Mouse (Mus musculus) C2C12 (cell line): ENCODE measurements around the gene Fopnl. TPM values are rescaled to one million over a fixed set of nuclear protein-coding genes. Genes with fewer than 3 reads are reported as not detected.

ENCODE experiments used
- H3K27me3 ChIP-seq: one replicate; pipeline ENCODE4 v1.6.1; 2011; ENCODE audit not compliant: control insufficient read depth, insufficient read depth, insufficient read length
- H3K36me3 ChIP-seq: one replicate; pipeline ENCODE4 v1.6.1; 2011; ENCODE audit not compliant: control insufficient read depth, insufficient read depth
- H3K4me3 ChIP-seq: one replicate; pipeline ENCODE4 v1.5.1; 2011; ENCODE audit warnings: mild to moderate bottlenecking, control low read depth; ENCODE audit not compliant: poor library complexity, insufficient read depth, severe bottlenecking
- H3K79me2 ChIP-seq: one replicate; pipeline ENCODE4 v1.6.1; 2011; ENCODE audit not compliant: control insufficient read depth, insufficient read depth
- H3K79me3 ChIP-seq: one replicate; pipeline ENCODE4 v1.6.1; 2011; ENCODE audit warnings: low read depth, control low read depth
- H3ac ChIP-seq: one replicate; pipeline ENCODE3; 2011; ENCODE audit warnings: low read depth; ENCODE audit not compliant: control insufficient read depth, insufficient read length
- CEBPB ChIP-seq: IDR thresholded peaks from one replicate; pipeline ENCODE4 v1.6.1; 2011; ENCODE audit warnings: low read depth, mild to moderate bottlenecking, control low read depth, moderate library complexity
- CTCF ChIP-seq: IDR thresholded peaks from one replicate; pipeline ENCODE4 v1.5.1; 2011; ENCODE audit not compliant: control insufficient read depth, insufficient read depth, insufficient read length
- FOSL1 ChIP-seq: IDR thresholded peaks from one replicate; pipeline ENCODE4 v1.8.0; 2011; ENCODE audit warnings: mild to moderate bottlenecking, low read length; ENCODE audit not compliant: poor library complexity, insufficient read depth, severe bottlenecking
- MAX ChIP-seq: IDR thresholded peaks from one replicate; pipeline ENCODE4 v1.6.1; 2011; ENCODE audit warnings: mild to moderate bottlenecking, control low read depth
- MYOD1 ChIP-seq: IDR thresholded peaks from one replicate; pipeline ENCODE4 v1.6.1; 2011; ENCODE audit warnings: low read depth; ENCODE audit not compliant: control insufficient read depth, insufficient read length
- MYOG ChIP-seq: IDR thresholded peaks from one replicate; pipeline ENCODE4 v1.6.1; 2011; ENCODE audit not compliant: control insufficient read depth, insufficient read length; ENCODE audit errors: extremely low read depth
- USF1 ChIP-seq: IDR thresholded peaks from one replicate; pipeline ENCODE4 v1.6.1; 2011; ENCODE audit warnings: low read depth, mild to moderate bottlenecking, control low read depth, moderate library complexity
- polyA plus RNA-seq: library from polyadenylated mRNA; unstranded; fragments of >200 nt; fragmentation: generic; extraction: Trizol; gene quantifications from one replicate; pipeline ENCODE4 v1.2.1, GENCODE M21; 2012; ENCODE audit warnings: missing spikeins

Fopnl gene
- polyA plus RNA-seq, 1 experiment, result 34.2 TPM

DNA sequence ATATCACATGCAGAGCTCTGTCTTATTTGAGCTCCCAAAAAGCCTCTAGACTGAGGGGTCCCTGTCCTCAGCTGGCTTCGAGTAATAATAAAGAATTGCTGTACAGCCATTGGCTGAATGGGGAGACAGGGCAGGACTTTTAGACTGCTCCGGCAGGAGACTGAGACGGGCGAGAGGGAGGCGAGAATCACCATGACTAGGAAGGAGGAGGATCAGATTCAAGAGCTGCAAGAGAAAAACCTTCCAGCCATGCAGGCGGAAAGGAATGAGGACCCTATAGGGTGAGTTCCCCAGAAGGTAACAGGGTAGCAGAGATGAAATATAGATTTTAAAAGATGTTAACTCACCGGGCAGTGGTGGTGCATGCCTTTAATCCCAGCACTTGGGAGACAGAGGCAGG, 4.3 kb downstream of the Fopnl start:
- no peak overlapping the region for H3K4me3 ChIP-seq
- no peak overlapping the region for H3ac ChIP-seq
- no peaks in the 10 kb centered on the region for H3K27me3 ChIP-seq
- H3K79me2 ChIP-seq, result peaks cover 47% of the 10 kb centered on the region
- peaks cover 46% of the 10 kb centered on the region for H3K36me3 ChIP-seq
- H3K79me3 ChIP-seq, result peaks cover 36% of the 10 kb centered on the region
- TF ChIP-seq MYOG (no peak), FOSL1 (no peak), USF1 (no peak), MAX (no peak), CTCF (no peak), MYOD1 (no peak), CEBPB (no peak)

DNA sequence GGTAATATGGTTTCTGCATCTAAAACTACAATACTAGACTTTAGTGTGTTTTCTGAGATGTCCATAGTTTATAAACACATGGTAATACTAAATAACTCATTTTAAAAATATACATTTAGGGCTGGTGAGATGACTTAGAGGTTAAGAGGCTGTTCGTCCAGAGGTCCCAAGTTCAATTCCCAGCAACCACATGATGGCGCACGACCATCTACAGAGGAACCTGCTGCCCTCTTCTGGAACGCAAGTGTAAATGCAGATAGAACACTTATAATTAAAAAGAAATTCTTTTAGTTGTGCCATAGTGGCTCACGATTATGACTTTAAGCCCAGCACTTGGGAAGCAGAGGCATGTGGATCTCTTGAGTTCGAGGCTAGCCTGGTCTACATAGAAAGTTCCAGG, 5.8 kb downstream of the Fopnl start:
- H3K79me2 ChIP-seq, result peaks cover 42% of the 10 kb centered on the region
- no peak overlapping the region for H3ac ChIP-seq
- TF ChIP-seq CTCF (peak; percentile 74), CEBPB (no peak)
- H3K79me3 ChIP-seq, result peaks cover 29% of the 10 kb centered on the region
- no peaks in the 10 kb centered on the region for H3K27me3 ChIP-seq
- H3K4me3 ChIP-seq, result no peak overlapping the region
- peaks cover 56% of the 10 kb centered on the region for H3K36me3 ChIP-seq

DNA sequence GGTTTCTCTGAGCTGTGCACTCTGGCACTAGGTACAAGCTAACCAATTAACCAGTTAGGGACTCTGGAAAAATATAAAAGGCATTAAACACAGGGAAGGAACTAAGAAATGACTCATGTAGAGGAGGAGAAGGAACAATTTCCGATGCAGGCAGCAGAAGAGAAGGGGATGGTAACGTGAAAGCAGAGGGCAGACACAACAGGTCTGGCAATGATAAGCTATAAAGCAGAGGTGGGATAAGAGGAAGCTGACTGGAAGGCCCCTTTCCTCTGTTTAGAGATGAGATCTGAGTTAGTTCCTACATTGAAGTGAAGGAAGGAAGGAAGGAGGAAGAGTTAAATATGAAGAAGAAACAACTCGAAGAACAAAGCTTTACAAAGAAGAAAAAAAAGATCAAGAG, 7.4 kb downstream of the Fopnl start:
- TF ChIP-seq CEBPB (no peak), MYOD1 (no peak), CTCF (no peak), USF1 (no peak), MAX (no peak)
- no peak overlapping the region for H3K4me3 ChIP-seq
- H3K79me3 ChIP-seq, result peaks cover 15% of the 10 kb centered on the region
- peaks cover 59% of the 10 kb centered on the region for H3K36me3 ChIP-seq
- H3K79me2 ChIP-seq, result peaks cover 31% of the 10 kb centered on the region
- H3K27me3 ChIP-seq, result no peaks in the 10 kb centered on the region
- no peak overlapping the region for H3ac ChIP-seq

DNA sequence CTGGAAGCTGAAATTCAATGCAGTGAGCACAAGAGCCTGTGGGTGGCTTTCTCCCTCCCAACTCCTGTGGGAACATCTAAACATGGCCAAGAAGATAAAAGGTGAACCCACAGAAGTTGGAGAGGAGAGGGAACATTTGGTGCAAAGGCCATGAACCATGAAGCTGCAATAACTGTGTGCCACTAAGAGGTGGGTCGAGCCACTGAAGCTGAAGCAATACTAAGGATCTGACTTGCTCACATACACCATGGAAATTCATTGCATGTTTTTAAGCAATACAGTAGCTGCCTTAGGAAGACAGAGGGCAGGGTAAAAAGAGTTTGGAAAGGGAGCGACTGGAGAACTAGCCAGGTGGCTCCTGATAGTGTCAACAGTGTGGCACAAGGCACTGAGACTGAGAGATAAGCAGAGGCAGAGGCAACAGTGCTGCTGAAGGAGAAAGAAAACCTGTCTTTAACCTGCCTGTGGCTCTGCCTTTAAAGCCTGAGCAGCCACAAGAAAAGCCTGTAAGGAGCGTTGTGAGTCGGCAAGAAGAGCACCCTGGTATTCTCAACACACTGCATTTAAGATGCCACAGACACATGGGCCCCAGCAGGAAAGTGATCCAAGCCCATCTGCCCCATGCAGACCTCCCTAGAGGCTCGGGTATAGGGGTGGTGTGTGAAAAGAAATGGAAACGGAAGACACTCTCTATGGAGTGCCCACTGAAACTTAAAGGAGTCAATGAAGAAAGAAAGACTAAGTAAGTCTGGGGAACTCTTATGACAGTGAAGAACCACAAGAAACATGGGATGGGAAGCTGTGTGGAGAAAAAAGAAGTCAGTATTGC, 8.7 kb downstream of the Fopnl start:
- H3K79me3 ChIP-seq, result peaks cover 6% of the 10 kb centered on the region
- peaks cover 28% of the 10 kb centered on the region for H3K79me2 ChIP-seq
- peaks cover 62% of the 10 kb centered on the region for H3K36me3 ChIP-seq
- H3ac ChIP-seq, result no peak overlapping the region
- H3K4me3 ChIP-seq, result no peak overlapping the region
- no peaks in the 10 kb centered on the region for H3K27me3 ChIP-seq
- TF ChIP-seq MYOD1 (no peak), USF1 (no peak), FOSL1 (no peak), MYOG (no peak), MAX (no peak), CEBPB (no peak), CTCF (no peak)

DNA sequence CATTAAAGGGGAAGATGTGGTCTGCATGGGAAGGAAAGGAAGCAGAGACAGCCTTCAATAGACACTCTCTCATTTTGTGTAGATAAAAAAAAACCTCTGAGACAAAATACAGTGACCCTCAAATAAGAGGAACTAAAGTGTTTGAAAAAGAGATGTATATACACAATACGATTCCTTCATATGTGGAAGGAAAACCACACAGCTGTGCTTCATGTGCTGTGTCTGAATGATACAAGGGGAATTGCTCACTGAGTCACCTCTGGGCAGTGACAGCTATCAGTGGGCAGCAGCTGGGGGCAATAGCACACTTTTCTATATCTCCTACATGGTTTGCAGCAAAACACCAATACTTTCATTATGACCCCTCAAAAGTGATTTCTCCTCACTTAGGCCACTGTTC, 9.8 kb downstream of the Fopnl start:
- Histone ChIP-seq H3K79me2 (peaks cover 23% of the 10 kb centered on the region), H3K4me3 (no peak overlapping the region), H3K79me3 (peaks cover 6% of the 10 kb centered on the region), H3ac (no peak overlapping the region), H3K36me3 (peaks cover 58% of the 10 kb centered on the region), H3K27me3 (no peaks in the 10 kb centered on the region)
- TF ChIP-seq MYOG, result no peak

DNA sequence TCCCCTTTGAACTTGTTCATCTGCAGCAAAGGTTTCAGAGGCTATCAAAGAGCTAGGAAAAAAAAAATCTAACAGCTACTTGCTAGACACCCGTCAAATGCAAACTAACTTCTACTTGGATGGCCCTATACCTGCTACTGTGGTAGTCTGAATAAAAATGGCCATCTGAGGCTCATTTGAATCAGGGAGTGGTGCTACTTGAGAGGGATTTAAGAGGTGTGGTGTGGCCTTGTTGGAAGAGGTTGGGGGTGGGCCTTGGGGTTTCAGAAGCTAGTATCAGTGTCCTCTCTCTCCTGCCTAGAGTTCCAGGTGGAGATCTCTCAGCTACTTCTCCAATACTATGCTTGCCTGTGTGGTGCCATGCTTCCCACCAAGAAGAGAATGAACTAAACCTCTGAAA, 10.8 kb downstream of the Fopnl start:
- TF ChIP-seq MAX (no peak), CEBPB (no peak), MYOD1 (no peak), CTCF (no peak), USF1 (no peak)
- Histone ChIP-seq H3ac (no peak overlapping the region), H3K79me3 (peaks cover 6% of the 10 kb centered on the region), H3K4me3 (no peak overlapping the region), H3K79me2 (peaks cover 23% of the 10 kb centered on the region), H3K27me3 (no peaks in the 10 kb centered on the region), H3K36me3 (peaks cover 50% of the 10 kb centered on the region)
